Mouse (Mus musculus): ENCODE results near the gene Mcf2. TPM values are rescaled to one million over a fixed set of nuclear protein-coding genes. Genes with fewer than 3 reads are reported as not detected.

The Mcf2 gene
- total RNA-seq (2021) (not detected), polyA plus RNA-seq (2012; rRNA removed) (not detected in 2 replicates)
- long read RNA-seq = 0 reads

DNA sequence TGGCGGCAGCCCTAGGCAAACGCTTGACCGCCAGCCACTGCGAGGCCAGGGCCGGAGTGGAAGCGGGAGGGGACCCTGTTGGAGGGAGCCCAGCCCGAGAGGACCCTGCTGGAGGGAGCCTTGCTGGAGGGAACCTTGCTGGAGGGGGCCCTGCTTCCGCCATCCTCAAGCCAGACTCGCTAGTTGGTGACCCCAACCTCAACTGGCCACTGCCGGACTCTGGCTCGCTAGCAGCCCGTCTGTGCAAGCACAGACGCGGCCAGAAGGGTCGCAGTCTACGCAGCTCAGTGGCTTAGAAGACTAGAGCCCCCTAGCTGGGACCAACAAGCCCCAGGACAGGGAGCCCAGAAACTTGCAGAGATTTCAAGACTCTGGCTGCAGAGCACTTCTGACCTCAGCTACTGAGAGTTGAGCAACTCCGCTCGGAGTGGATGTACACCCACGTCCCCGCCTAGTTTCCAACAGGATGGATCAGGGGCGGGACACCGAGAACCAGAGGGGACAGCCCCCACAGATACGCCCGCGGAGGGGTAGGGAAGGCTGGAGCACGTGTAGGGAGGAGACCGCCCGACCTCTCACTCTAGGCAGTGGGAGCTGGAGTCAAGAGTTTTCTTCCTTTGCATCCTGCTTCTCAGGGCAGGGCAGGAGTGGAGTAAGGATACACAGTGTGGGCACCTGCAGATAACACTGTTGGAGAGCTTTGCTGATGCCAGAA, at the start of gene Mcf2:
Mcf2 (minus strand) TSS at position 346 of the 715 bp plus-strand sequence.
- DNase-seq = peak; percentile 2

DNA sequence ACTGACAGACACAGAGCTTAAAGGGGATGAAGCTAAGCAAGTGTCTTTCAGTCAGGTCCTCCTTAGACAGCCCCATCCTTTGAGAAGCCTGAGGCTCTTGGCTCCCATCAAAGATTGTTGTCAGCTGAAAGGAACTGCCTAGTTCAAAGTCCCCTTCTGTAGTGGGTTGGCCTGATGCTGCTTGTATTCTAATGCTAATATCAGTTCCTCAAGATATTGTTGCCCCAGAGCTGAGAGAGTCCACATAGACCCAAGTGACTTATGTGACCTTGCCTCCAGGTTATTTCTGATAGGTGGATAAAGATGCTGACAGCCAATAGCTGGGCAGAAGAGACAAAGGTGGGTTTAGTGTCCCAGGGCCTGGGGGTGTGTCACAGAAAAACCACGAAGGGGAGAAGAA, 8.8 kb upstream of the Mcf2 start:
- no peak for DNase-seq

DNA sequence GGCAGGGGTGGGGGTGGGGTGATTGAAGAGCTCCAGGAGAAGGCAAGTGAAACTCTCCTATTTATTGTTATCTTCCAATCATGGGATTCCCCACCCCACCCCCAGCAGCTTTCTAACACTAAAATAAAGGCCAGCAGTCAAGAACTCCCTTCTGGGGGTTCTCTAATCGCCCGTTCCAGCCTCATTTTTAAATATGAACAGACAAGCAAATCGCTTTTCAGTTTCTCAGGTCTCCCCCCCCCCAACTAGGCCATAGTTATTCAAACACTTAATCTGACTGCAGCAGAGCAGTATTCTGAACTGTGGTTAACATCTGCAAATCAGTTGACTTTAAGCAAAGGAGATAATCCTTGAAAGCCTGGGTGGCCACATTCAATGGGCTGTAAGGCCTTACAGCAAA, 3.7 kb upstream of the Mcf2 start:
- DNase-seq = no peak

DNA sequence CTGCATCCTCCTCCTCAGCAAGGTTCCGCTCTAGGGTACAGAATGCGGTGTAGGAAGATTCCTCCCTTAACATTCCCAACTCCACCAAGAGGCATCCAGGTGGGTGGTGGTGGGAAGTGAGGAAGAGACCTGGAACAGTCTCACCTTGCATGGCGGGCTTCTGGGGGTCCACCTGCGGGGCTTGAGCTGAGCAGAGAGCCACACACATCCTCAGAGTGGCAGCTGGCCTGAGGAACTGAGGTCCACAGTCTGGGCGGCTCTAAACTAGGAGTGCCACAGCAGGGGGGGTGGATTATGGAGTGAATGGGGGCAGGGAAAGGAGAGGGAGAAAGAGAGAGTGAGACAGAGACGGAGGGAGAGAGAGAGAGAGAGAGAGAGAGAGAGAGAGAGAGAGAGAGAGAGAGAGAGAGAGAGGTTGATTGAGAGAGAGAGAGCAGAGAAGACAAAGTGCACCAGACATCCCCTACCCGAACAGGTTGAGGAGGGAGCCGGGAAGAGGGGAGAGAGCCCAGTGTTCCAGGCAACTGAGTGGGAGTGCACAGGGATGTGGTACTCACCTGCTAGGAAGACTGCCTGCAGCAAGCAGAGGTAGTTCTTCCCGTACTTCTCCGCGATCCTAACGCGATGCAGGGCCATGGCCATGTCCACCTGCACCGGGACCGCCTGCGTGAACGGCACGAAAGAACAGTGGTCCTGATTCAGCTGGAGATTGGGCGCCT, 705 bp downstream of the Mcf2 start:
- no peak for DNase-seq

DNA sequence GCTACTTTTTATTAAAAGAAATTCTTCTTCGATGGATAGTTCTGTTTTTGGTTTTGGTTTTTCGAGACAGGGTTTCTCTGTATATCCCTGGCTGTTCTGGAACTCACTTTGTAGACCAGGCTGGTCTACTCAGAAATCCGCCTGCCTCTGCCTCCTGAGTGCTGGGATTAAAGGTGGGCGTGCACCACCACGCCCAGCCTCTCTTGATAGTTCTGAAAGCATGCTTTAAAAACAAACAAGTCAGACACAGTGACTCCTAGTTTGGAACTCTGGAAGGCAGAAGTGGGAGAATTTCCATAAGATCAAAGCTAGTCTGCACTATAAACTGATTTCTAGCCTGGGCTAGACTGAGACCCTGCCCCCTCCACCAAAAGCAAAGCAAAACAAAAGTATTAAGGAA, 8.8 kb downstream of the Mcf2 start:
- DNase-seq = no peak

DNA sequence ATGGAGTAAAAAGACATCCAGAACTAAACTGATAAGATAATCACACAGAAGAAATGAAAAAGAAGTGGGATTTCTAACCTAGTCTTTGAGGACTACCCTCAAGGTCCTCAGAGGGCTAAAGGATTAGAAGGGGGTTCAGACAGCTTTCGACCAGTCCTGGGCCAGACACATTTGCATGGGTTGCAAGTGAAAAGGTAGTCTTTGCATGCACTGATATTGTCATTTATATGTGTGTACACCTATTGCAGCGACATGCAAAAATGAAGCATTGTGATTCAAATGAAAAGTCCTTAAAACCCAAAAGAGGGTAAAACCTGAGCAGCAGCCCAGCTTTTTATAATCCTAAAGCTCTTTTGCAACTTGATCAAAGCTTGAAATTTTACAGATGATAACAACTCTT, 9.4 kb downstream of the Mcf2 start:
- no peak for DNase-seq

DNA sequence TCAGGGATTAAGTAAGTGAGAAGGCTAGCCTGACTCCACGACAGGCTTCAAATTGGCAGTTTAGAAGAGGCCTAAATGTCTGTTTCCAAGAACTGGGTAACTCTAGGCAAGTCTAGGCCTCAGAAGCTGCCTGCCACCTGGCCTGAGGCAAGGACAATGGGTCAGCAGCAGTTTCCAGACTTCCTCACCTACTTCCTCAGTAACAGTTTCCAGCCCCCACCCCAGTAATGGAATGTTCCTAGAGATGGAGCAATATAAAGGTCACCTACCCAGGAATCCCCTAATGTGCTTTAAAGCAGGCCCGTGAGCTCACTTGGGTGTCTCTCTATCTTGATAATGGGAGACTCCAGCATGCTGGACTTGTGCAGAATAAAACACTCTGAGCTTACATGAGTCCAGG, 10.1 kb downstream of the Mcf2 start:
- DNase-seq = no peak

DNA sequence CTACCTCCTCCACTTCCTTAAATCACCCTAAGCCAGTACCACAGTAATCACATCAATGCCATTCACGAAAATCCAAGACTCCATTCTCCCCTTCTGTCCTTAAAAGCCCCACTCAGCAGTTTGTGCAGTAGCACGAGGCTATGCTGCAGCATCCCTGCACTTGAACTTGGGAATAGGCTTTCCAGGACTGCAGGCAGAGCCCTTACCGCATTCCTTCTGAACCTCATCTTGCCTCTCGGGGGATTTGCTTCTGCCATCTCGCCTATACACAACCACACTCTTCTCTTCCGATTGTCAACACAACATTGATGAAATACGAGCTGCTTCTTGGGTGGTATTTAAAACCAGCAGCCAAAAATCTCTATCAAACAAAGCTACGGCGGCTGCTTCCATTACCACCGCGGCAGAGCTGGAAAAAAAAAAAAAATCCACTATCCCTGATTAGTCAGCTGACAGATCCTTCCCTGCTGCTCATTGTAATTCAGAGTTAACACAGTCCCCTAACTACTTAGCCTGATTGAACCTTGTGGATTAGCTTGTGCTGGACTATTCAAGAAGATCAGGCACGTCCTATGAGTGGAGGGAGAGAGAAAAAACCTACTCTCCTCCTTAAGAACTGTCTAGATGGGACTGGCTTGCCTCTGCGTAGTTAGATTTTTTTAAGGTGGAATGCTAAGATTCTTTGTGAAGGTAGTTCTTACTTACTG, 31.5 kb downstream of the Mcf2 start:
- peak; percentile 2 for DNase-seq

DNA sequence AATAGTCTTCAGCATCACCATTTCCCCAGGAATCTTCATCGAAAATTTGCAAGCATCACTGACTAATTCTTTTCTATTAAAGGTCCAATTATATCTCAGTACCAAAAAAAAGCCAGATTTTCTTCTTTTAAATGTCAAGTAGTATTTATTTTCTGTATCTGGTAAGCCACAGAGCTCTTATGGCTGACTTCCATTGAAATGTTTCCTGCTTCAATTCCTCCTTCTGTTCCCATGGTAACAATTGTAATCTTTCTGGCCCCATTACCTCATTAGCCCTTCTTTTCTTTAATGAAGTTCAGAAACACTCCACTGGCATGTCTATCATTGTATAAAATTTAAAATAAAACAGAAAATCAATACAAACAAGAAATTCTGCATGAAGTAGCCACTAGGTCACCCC, 103.5 kb downstream of the Mcf2 start:
- no peak for DNase-seq

DNA sequence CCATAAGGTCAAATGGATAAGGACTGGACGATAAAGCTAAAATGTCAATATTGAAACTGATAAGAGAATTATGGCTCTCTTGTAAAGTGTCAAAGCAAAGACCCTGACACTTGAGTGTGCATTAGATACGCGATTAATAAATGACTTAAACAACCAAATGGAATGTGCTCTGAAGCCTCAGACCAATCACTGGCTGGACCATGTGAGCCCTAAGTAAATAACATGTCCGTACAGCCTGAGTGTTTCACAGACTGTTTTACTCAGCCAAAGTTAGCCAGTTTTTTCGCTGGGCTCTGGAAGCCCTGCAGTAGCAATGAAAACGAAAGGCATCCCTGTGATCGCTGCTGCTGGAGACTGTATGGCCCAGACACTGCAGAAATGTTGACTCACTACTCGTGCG, 123.7 kb downstream of the Mcf2 start:
- DNase-seq = no peak

DNA sequence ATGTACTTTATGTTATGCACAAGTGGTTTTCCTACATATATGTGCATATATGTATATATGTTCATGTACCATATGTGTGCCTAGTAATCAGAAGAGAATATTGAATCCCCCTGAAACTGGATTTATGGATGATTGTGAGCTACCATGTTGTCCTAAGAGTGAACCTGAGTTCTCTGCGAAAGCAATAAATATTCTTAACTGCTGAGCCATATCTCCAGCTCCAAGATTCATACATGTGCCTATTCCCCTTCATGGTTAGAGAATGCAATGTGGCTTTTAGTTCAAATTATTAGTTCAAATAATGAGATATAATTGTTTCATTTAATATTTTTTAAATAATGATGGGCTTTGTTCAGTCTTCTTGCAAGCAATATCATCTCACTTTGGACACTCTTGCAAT, 124.1 kb downstream of the Mcf2 start:
- no peak for DNase-seq

DNA sequence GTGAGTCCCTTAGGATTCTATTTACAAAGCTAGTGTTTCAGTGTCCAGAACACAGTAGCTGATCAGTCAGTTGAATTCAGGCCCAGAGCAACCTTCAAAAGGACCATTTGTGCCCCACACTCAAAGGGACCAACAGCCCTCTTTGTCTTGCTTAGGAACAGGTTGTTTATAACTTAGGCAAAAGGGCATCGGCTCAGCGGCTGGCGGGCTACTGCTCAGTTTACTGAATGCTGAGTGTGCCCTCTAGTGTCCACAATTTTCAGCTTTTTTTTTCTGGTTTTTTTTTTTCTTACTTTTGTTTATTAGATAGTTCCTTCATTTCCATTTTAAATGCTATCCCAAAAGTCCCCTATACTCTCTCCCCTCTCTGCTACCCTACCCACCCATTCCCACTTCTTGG, 152.2 kb downstream of the Mcf2 start:
- no peak for DNase-seq

DNA sequence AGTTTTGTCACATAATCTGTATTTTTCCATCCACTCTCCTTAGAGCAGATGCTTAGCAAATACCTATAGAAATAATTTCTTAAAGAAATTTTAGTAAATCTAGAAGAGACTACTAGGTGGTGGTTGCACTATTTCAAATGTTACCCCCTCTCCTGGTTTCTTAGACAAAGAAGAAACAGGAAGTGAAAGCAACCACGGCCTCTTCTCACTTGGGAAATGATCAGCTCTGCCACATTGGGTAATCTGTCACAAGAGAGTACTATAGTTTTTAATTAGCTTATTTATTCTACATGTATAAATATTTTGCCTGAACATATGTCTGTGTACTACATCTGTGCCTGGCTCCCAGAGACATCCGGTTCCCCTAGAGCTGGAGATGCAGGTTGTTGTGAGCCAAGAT, 157.3 kb downstream of the Mcf2 start:
- no peak for DNase-seq

DNA sequence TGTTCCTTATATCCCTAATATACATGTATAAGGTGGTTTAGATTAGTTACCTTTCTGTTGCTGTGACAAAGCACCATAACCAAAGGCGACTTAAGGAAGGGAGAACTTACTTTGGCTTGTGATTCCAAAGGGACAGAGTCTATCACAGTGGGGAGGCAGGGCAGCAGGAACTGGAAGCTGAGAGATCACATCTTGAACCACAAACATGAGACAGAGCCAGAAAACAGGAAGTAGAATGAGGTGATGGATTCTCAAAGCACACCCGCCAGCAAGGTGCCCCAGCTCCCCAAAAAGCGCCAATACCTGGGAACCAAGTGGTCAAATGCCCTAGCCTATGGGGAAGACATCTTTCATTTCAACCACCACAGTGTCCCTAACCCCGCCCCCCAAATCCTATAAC, 157.9 kb downstream of the Mcf2 start:
- no peak for DNase-seq

DNA sequence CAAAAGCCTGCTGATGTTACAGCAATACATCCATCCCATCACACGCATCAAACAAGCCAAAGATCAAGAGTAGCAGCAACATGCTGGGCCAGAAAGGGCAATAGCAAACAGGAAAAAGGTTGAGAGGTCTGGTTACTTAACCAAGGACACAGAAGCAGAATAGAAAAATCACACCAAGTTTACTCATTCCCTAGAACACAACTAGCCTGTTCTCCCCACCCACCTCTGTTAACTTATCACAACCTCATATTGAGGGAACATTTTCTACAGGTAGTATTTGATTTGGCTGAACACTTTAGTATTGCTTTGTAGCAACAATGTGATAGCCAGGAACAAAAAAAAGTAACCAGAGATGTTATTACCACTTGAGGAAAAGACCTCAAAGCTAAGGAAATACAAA, 164.3 kb downstream of the Mcf2 start:
- no peak for DNase-seq

DNA sequence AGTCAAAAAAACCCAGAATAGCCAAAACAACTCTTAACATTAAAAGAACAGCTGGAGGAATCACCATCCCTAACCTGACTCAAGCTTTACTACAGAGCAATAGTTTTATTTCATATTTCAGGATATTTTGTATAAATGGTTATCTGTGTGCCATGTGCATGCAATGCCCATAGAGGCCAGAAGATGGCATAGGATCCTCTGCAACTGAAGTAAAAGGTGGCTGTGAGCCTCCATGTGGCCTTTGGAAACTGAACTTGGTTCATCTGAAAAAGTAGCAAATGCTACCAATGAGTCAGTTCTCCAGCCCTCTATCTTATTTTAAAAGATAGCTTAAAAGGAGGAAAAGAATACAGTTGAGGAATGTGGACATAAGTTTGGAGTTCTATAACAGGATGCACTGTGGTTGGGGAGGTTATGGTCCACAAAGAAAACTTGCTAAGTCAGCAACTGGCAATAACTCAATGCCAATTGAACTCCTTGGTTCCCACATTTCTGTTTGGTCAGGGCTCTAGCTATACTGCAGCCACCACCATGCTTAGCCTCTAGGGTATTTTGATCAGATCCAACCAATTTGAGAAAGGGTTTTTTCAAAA, 165.7 kb downstream of the Mcf2 start:
- peak; percentile 26 for DNase-seq

Other genes with a start within 250 kb of the Mcf2 start
- under 1 TPM in 1 of 2 experiments, not detected in 1; 0.29 TPM for gene F9, start 179.6 kb downstream of the Mcf2 start, total RNA-seq (2021)
- gene F9, start 179.6 kb downstream of the Mcf2 start, polyA plus RNA-seq (2012; rRNA removed) = not detected in 2 replicates